Mouse (Mus musculus) C2C12 (cell line): ENCODE results near the gene Gm21985. TPM values are rescaled to one million over a fixed set of nuclear protein-coding genes. Genes with fewer than 3 reads are reported as not detected.

Source experiments
- H3K27me3 ChIP-seq: one replicate; pipeline ENCODE4 v1.6.1; 2011; ENCODE audit not compliant: control insufficient read depth, insufficient read depth, insufficient read length
- H3K36me3 ChIP-seq: one replicate; pipeline ENCODE4 v1.6.1; 2011; ENCODE audit not compliant: control insufficient read depth, insufficient read depth
- H3K4me3 ChIP-seq: one replicate; pipeline ENCODE4 v1.5.1; 2011; ENCODE audit warnings: mild to moderate bottlenecking, control low read depth; ENCODE audit not compliant: poor library complexity, insufficient read depth, severe bottlenecking
- H3K79me2 ChIP-seq: one replicate; pipeline ENCODE4 v1.6.1; 2011; ENCODE audit not compliant: control insufficient read depth, insufficient read depth
- H3K79me3 ChIP-seq: one replicate; pipeline ENCODE4 v1.6.1; 2011; ENCODE audit warnings: low read depth, control low read depth
- H3ac ChIP-seq: one replicate; pipeline ENCODE3; 2011; ENCODE audit warnings: low read depth; ENCODE audit not compliant: control insufficient read depth, insufficient read length
- CEBPB ChIP-seq: IDR thresholded peaks from one replicate; pipeline ENCODE4 v1.6.1; 2011; ENCODE audit warnings: low read depth, mild to moderate bottlenecking, control low read depth, moderate library complexity
- CTCF ChIP-seq: IDR thresholded peaks from one replicate; pipeline ENCODE4 v1.5.1; 2011; ENCODE audit not compliant: control insufficient read depth, insufficient read depth, insufficient read length
- FOSL1 ChIP-seq: IDR thresholded peaks from one replicate; pipeline ENCODE4 v1.8.0; 2011; ENCODE audit warnings: mild to moderate bottlenecking, low read length; ENCODE audit not compliant: poor library complexity, insufficient read depth, severe bottlenecking
- MAX ChIP-seq: IDR thresholded peaks from one replicate; pipeline ENCODE4 v1.6.1; 2011; ENCODE audit warnings: mild to moderate bottlenecking, control low read depth
- MYOD1 ChIP-seq: IDR thresholded peaks from one replicate; pipeline ENCODE4 v1.6.1; 2011; ENCODE audit warnings: low read depth; ENCODE audit not compliant: control insufficient read depth, insufficient read length
- MYOG ChIP-seq: IDR thresholded peaks from one replicate; pipeline ENCODE4 v1.6.1; 2011; ENCODE audit not compliant: control insufficient read depth, insufficient read length; ENCODE audit errors: extremely low read depth
- USF1 ChIP-seq: IDR thresholded peaks from one replicate; pipeline ENCODE4 v1.6.1; 2011; ENCODE audit warnings: low read depth, mild to moderate bottlenecking, control low read depth, moderate library complexity
- polyA plus RNA-seq: library from polyadenylated mRNA; unstranded; fragments of >200 nt; fragmentation: generic; extraction: Trizol; gene quantifications from one replicate; pipeline ENCODE4 v1.2.1, GENCODE M21; 2012; ENCODE audit warnings: missing spikeins

Gene Gm21985
- polyA plus RNA-seq, 1 experiment = not detected

GRCm38 (mm10) chr2:112261748-112262653 is 4.1 kb upstream of the Gm21985 start, which contains the start of gene Nop10:
Gene Nop10, plus strand, starts transcription at chr2:112261926.
- H3K4me3 ChIP-seq = peak within 1 kb of the TSS; percentile 64
- peak within 1 kb of the TSS; percentile 70 for H3ac ChIP-seq
- TF ChIP-seq CTCF (peak; percentile 47), MAX (peak; percentile 81), MYOD1 (no peak), USF1 (peak; percentile 14), FOSL1 (no peak), CEBPB (no peak), MYOG (no peak)
- peaks cover 14% of the 10 kb centered on the region for H3K79me3 ChIP-seq
- peaks cover 35% of the 10 kb centered on the region for H3K79me2 ChIP-seq
- no peaks in the 10 kb centered on the region for H3K27me3 ChIP-seq
- no peaks in the 10 kb centered on the region for H3K36me3 ChIP-seq

GRCm38 (mm10) chr2:112262779-112263295 is 3.3 kb upstream of the Gm21985 start:
- TF ChIP-seq MYOD1 (no peak), FOSL1 (no peak), CEBPB (no peak), CTCF (no peak), MAX (no peak), USF1 (no peak), MYOG (no peak)

GRCm38 (mm10) chr2:112264364-112264763 is 1.8 kb upstream of the Gm21985 start:
- Histone ChIP-seq H3K79me3 (peaks cover 15% of the 10 kb centered on the region), H3ac (no peak overlapping the region), H3K4me3 (no peak overlapping the region), H3K36me3 (no peaks in the 10 kb centered on the region), H3K27me3 (no peaks in the 10 kb centered on the region), H3K79me2 (peaks cover 36% of the 10 kb centered on the region)
- TF ChIP-seq MAX = no peak
- no peak for TF ChIP-seq CTCF
- no peak for TF ChIP-seq MYOG
- no peak for TF ChIP-seq USF1
- TF ChIP-seq FOSL1 = no peak
- no peak for TF ChIP-seq CEBPB

More at GRCm38 (mm10) chr2:112262779-112263295, 3.3 kb upstream of the Gm21985 start:
- H3ac ChIP-seq = peak overlapping the region; percentile 41
- H3K27me3 ChIP-seq = no peaks in the 10 kb centered on the region
- peaks cover 14% of the 10 kb centered on the region for H3K79me3 ChIP-seq
- no peaks in the 10 kb centered on the region for H3K36me3 ChIP-seq
- H3K79me2 ChIP-seq = peaks cover 36% of the 10 kb centered on the region
- H3K4me3 ChIP-seq = peak overlapping the region; percentile 64

GRCm38 (mm10) chr2:112265448-112266241 is 469 bp upstream of the Gm21985 start, which contains the start of gene Slc12a6:
Gene Slc12a6, plus strand, starts transcription at chr2:112265825.
- Histone ChIP-seq H3K36me3 (no peaks in the 10 kb centered on the region), H3K79me3 (peaks cover 15% of the 10 kb centered on the region), H3ac (peak within 1 kb of the TSS; percentile 91), H3K4me3 (peak within 1 kb of the TSS; percentile 75), H3K79me2 (peaks cover 36% of the 10 kb centered on the region), H3K27me3 (no peaks in the 10 kb centered on the region)
- TF ChIP-seq CTCF (no peak), USF1 (peak; percentile 51), FOSL1 (no peak), MYOD1 (no peak), CEBPB (no peak), MYOG (no peak), MAX (peak; percentile 40)

- Histone ChIP-seq H3K79me2 (peaks cover 36% of the 10 kb centered on the region), H3K27me3 (no peaks in the 10 kb centered on the region), H3K36me3 (no peaks in the 10 kb centered on the region), H3K79me3 (peaks cover 15% of the 10 kb centered on the region), H3K4me3 (peak overlapping the region; percentile 75), H3ac (no peak overlapping the region)
- no peak for TF ChIP-seq CEBPB
- TF ChIP-seq MAX = no peak
- no peak for TF ChIP-seq MYOD1
- TF ChIP-seq USF1 = no peak
- TF ChIP-seq CTCF = no peak
- no peak for TF ChIP-seq FOSL1
- no peak for TF ChIP-seq MYOG
Observed at GRCm38 (mm10) chr2:112266780-112267179, 666 bp downstream of the Gm21985 start.
